Mouse (Mus musculus) adrenal gland, postnatal 14 days (tissue): ENCODE measurements around the gene Mvd. TPM values are rescaled to one million over a fixed set of nuclear protein-coding genes. Genes with fewer than 3 reads are reported as not detected.

ENCODE experiments used
- DNase-seq: peaks from one replicate; pipeline ENCODE4 v3.0.0; 2021; ENCODE audit warnings: mixed read lengths
- total RNA-seq: library from RNA; stranded (reverse); gene quantifications from 2 replicates; pipeline ENCODE4 v1.2.3, GENCODE M21; 2021

The Mvd gene
- total RNA-seq, 1 experiment from 2014 or later = 13.3 TPM

DNA sequence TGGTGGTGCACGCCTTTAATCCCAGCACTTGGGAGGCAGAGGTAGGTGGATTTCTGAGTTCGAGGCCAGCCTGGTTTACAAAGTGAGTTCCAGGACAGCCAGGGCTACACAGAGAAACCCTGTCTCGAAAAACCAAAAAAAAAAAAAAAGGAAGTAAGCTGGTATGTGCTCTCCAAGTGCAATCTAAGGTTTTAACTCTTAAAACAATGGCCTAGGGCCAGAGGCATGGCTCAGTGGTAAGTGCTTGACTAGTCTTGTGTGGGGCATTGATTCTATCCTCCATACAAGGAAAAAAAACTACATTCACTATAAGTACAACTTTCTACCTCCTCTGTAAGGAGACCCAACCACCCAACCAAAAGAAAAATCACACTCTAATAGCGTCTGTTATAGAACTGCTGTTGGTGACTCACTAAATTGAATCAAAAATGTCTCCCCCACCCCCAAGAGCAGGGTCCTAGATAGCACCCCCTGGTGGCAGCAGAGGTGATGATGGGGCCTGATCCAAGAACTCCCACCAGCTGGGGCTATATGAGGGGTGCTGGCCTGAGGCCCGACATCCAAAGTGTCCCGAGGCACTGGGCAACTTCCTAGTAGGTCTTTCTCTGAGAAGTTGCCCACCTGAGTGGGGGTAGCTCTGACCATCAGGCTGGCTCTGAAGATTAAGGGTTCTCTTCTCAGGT lies 16.1 kb upstream of the Mvd start:
- no peak for DNase-seq

DNA sequence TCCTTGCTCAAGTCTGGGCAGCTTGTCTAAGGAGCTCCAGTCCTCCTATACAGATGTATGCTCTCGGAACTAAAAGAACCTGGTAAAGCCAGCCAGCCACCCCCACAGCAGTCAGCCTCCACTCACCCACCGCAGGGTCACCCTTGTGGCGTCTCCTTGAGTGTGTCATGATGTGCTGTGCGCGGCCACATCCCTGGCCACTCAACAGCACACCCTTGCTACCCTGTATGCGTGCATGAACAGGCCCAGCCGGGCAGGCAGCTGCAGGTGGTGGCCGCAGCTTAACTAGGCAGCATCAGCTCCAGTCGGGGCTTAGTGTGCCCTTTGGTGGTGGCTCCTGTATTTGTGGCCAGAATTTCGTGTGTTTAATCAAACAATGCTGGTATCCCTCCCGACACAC lies 13.9 kb upstream of the Mvd start:
- DNase-seq = no peak

DNA sequence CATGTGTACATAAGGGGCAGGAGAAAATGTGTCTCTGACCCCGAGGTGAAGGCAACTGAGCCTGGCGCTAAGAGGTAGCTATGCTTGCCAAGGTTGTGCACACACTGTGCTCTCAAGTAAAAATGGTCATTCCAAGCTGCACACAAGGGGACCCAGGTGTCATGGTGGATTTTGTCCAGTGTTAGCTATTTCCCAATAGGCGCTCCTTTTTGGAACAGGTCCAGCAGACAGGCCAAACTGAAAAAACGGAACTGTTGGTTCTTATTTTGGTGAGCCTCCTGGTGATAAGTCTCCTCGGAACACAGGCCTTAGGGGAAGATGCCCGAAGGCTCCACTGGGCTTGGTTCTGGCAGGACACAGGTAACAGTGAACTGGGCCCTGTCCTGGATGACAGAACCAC lies 11.2 kb upstream of the Mvd start:
- DNase-seq = no peak

DNA sequence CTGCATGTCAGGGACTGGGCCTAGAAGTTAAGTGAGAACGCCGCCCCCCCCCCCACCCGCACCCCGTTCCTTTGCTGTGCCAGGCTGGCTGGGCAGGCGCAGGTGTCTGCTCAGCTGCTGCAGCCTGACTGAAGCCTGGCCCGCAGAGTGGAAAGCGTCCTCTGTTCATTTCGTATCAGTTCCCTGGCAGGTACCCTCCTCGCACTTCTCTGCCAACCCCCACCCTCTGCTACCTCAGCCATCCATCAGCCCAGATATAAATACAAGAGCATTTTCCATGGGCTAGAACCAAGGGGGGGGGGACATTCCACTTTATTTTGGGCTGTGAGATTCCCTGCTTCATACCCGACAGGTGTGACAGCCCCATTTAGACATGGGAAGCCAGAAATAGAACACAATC lies 8.9 kb upstream of the Mvd start:
- no peak for DNase-seq

DNA sequence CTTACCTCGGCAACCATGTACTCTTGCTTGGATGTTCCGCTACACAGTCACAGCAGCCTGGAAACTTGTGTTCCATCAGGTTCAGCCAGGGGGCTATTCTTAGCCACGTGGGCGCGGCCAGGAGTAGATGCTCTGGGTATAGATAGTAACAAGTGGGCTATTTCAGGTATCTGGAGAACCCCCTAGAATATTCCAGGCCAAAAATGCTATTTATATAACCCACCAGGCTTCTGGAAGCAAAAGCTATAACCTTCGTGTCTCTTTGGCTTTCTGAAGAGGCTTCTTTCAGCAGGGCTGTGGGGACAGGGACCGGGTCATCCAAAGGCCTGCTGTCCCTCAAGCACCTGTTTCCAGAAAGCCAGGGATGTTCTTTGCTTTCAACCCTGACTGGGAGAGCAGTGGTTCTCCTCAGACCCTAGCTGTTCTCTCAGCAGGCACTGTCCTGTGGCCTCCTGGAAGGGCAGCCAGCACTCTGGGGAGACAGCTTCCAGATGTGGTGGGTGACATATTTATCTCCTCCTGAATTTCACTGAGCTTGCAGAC lies 8.0 kb upstream of the Mvd start:
- no peak for DNase-seq

DNA sequence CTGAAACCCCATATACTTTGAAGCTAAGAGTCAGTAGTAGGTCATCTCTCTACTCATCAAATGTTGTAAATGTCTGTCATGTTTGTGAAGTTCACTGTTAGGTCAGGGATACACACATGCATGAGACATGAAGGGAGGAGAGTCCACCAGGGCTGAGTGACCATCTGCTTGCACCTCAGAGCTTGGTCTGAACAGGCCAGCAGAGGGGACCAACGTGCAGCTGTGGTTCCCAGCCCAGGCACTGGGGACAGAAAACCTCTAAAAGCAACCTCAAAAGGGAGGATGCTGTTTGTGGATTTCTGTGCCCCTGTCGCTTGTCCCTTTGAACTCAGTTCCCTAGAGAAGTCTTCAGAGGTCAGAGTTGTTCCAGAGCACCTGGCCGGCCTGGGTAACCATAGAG lies 2.0 kb upstream of the Mvd start:
- peak; percentile 44 for DNase-seq

DNA sequence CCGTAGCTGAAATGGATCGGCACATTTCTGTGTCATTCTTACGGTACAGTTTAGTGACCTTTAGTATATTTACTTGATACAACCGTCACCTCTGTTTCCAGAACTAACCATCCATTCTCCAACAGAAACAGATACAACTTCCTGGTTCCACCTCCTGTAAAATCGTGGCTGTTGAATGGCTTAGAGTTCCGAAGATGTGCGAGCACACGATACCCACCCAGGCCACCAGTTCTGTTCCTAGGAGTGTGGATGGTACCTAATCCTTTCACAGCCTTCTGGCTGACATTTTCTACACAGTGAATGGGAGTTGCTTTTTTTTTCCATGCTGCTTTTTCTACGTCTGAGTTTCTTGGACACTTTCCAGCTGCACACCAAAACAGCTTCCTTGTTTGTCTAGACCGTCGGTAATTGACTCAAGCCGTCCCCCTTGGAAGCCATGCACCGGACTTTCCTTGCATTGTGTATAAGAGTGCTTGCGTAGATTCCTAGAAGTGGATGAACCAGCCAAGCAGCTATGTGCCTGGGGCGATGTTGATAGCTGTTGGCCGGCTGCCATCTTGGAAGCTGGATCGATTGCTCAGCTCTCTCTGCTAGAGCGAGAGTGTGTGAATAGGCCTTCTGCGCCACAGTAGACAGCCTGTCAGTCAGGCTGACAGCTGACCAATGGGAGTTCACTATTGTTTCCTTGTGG lies 981 bp upstream of the Mvd start:
- DNase-seq = peak; percentile 89

DNA sequence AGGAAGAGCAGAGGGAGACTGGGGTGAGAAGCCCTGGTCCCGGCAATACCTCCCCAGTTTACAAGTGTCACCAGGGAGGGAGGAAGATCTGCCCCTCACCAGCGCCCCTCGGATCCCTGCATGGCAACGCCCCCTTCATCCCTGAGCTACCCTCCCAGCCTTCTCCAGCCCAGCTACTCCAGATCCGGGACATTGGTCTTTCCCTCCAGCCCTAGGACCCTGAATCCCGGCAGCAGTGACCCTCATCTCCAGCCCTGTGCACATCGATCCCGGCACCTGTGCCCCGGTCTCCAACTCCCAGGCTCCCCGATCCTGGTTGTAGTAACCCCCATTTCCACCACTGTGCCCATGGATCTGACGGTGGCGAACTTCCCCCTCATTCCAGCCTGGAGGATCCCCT lies 441 bp downstream of the Mvd start:
- DNase-seq = no peak

DNA sequence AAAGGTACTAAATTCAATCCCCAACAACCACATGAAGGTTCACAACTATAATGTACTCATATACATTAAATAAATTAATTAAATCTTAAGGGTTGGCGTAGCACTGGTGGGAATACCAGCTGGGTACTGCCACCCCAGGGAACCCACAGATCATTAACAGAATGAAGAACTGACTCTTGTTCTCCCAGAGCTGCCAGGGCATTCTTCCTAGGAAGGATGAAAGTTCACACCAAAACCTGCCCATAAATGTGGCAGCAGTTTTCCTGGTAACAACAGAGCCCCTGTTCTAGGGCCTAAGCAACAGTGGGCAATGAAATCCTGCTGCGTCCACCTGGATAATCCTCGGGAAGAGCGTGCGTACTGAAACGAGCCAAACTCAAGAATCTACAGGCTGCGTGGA lies 866 bp downstream of the Mvd start:
- no peak for DNase-seq

DNA sequence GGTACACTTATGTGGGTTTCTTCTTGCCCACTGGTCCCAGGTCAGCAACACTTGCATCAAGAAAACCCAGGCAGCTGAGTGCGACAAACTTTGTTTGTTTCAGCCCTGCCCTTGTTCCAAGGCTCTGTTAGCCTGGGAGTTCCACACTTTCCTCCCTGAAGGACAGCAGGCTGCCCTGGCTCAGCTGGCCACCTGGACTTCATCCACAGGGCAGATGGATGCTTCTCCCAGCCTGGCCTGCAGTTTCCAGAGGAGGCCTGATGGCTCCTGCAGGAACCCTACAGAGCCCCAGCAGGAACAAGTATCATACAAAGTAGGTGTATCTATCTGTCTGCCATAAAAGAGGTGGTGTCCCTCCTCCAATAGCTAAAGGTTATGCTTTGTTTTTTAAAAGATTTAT lies 1.9 kb downstream of the Mvd start:
- DNase-seq = no peak

DNA sequence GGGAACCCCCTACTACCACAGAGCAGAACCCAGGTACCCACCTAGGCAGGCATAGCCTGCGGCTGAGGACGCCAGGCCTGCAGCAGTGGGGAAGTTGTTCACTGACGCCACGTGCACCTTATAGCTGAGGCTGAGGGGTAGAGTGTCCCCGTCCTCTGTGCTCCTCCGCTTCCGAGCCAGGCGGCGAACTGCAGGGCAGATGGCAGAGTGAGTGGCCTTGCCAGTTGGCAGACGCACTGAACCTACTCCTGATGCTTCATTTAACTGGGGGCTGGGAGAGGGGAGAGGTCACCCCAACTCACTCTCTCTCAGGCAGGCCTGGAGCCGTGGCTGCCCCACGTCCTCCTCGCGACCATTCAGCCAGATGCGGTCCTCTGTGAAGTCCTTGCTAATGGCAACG lies 3.9 kb downstream of the Mvd start:
- no peak for DNase-seq

DNA sequence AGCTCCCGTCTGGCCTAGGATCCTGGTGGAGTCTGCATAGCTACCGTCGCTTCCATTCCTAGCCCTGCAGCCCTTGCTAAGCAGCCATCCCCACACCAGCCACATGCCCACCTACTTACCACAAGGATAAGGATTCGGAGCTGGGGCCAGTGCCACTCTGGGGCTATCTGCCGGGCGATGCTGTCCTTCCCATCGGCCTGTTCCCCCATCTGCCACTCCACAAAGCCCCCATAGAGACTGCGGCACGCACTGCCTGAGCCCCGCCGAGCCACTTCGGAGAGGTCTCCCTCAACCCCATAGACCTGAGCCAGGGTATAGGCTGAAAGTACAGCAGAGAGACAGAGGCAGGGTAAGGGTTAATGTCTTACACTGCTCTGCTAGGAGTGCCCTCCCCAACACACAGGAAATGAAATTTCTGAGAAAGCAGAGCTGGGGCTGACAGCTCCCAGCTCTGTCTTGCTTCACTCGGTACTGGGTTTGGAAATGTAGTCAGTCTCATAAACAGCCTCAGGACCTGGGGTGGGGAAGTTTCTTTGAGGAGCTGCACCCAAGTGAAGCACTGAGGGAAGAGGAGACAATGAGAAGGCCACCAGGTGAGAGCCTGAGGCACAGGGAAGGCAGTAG lies 5.4 kb downstream of the Mvd start:
- no peak for DNase-seq

DNA sequence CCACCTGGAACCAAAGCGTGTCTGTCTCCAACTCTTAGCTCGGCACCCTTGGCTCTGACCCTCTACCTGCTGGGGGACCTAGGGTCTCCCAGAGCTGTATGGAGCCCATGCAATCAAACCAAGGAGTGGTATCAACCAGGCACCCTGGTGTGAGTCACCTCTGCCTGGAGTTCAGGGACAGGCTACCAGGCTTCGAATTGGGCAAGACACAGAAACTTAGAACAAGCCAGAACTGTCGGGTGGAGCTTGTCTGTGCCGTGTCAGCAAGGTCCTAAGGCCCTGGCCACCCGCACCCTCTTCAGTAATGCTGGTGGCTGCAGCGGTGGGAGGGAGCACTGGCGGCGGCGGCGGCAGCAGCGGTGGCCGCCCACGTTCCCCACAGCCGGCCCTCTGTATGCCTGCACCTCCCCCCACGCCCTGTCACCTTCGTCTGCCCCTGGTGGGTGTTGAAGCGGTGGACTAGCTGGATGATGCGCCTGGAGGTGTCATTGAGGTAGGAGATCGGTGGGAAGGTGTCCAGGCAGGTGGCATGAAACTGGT lies 6.6 kb downstream of the Mvd start:
- DNase-seq = no peak

DNA sequence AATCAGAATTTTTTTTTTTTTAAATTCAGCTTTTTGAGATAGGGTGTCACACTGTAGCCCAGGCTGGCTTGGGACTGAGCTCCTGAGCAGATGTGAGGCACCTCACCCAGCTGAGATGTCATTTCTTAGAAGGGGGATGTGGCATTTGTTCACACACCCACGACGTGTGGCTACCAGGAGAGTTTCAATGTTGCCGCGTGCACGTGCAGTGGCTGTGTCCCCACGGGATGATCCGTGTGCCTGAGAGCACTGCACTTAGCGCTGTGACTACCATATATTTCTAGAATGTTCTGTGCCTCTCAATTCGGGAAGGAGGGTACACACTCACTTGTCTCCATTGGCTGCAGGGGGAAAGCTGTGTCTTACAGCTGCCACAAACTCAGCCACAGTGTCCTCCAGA lies 7.1 kb downstream of the Mvd start:
- no peak for DNase-seq

DNA sequence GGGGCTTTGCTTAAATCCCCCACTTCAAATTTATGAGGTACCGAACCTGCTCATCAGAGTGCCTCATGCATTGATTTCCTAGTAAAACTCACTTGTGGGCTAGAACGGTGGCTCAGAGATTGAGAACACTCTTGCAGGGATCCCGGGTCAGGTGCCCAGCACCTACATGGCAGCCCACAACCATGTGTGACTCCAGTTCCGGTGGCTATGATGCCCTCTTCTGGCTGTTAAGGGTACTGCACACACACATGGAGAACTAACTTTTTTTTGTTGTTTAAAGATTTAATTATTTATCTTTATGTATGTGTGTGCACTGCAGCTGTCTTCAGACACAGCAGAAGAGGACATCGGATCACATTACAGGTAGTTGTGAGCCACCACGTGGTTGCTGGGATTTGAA lies 7.8 kb downstream of the Mvd start:
- DNase-seq = no peak

DNA sequence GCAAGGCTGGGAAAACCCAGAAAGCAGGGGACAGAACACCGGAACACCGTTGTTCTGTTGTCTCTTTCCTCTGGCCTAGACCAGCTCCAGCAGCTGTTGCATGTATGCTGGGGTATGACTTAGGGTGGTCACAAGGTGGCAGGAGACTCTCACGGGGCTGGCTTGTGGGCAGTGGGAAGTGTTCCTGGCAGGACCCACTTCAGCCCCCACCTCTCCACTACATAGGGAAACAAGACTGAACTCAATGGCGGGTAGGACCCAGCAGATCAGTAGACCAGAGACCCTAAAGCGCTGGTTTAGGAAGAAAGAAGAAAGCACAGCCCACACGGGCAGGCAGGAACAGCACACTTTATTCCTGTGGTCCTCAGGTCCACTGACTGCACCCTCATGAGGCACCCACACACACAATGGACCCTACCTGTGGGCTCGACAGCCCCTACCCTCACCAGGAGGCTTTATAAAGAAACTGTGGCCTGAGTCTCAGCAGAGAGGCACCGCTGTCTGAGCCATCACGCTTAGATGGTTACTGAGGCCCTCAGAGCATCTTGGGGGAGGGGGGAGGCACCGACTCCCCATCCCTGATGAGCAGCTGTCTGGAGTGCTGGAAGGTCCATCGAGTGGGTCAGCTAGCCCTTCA lies 9.8 kb downstream of the Mvd start:
- peak; percentile 36 for DNase-seq

DNA sequence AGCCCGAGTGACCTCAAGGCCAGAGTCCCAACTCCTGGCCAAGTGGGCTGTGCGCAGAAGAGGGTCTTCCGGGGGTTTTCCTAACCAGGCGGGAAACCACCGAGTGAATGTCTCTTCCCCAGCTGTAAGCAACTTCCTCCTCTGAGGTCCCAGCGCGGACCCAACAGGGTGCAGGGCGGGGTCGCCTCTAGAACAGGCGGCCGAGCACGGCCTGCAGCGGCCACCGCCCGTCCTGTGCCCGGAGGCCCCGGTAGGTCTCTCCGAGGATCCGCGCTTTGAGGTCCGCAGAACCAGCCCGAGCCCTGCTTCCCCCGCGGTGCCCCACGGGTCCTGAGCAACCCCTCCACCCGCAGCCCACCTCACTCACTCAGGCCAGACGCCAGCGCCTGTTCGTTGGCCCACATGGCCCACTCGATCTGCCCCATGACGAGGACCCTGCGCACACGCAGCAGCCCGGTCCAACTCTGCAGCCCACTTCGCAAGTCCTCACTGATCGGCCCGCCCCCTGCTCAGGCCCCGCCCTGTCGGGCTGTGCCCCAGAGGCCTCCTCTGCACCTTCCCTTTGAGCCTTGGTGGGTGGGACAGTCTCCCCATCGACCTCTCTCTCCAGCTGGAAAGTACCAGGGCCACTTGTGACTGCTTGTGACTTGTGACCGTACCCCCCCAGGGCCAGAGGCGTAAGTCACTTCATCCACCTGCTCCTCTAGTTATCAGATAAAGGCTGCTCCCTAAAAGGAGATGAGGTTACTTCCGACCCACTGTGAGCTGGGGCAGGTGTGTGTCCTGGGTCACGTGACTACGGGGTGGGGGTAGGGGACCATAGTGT lies 10.6 kb downstream of the Mvd start, which contains the start of gene Cyba:
Gene Cyba (minus strand): TSS at position 488 of the 826 bp plus-strand sequence.
- DNase-seq = peak; percentile 82

DNA sequence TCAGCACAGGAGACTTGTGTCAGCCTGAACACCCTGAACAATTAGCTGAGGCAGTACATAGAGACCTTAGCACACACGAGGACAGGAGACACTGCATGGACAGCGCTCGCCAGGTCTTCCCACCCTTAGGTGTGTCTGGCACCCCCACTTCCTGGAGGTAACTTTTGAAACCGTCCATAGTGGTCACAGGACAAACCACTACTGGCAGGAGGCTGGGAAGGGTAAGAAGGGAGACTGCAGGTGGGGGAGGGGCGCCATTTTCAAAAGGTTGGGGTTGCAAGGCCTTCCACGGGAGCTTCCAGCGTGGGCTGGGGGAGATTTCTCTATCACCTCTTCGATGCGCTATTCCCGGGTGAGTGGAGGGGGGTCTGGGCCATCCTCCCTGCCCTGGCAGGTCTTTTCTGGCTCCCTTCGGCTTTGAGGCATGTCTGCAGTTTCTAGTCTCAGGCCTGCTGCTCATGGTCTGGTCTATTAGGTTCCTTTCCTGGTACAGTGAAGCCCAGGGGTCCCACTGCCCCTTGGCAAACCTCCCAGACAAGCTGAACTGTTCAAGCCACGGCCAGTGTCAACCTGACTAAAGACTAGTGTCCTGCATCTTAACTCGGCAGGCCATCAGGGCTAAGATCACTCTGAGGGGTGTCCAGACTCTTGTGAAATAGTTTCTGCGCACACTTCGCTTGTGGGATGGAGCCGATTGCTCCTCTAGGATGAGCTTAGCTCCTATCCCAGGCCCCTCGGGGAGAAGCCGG lies 11.4 kb downstream of the Mvd start:
- DNase-seq = no peak

DNA sequence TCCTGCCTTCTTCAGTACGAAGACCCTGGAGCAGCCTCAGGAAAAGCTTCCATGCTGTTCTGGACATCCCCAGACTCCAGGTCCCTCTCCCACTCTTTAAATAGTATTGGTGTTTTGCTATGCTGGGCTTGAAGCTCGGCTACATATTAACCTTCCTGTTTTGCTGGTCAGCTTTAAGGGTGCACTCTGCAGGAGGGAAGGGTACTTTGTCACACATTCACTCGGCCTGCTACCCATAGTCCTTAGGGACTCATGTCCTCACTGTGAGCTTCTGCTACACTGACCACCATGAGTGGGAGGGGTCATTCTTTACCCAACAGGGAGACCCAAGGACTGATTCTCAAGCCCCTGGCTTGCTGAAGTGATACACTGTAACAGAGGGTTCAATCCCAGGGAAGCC lies 12.6 kb downstream of the Mvd start:
- no peak for DNase-seq

DNA sequence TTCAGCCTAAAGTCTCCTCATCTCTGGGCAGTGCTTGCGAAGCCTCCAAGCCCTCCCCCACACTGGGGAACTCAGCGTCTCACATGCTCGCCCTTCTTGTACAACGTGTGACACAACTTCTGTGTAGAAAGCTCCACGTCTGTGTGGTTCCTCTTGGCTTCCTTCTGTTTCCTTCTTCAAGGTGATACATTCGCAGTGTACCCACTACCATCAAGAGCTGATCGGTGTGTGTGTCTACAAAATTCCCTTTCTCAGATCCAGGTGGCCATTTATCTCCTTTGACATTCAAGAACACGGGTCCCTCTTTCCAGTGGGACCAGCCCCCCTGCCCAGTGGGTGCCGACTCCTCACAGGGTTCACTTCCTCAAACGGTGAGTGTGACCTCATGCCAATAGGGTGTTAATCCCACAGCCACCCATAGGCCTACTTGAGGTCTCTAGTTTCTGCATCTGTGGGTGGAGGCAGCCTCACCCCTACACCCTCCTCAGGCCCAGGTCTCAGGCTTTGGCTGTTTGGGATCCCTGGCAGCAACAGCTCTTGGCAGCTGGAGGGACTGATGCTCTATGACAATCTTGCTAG lies 13.1 kb downstream of the Mvd start:
- no peak for DNase-seq

DNA sequence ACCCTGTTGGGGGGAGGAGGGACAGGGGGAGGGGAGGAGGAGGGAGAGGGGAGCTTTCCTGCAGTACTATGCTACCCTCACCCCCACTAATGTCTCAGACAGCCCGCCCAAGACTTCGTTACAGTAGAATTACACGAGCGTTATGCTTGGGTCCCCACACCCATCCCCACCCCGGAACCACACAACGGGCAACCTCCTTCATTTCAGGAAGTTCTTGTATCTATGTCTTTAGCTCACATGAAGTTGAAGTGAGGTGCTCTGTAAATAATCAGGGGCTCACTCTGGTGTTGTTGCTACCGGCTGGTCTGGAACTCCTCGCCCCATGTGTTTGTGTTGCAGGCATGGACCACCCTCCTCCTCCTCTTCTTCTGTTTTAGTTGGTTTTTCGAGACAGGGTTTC lies 15.1 kb downstream of the Mvd start:
- no peak for DNase-seq
